Mouse (Mus musculus): ENCODE measurements around the gene D7Ertd443e. TPM values are rescaled to one million over a fixed set of nuclear protein-coding genes. Genes with fewer than 3 reads are reported as not detected.

D7Ertd443e gene
- total and polyA plus RNA-seq, 2 experiments from 2014 or later = 0.30 to 0.57 TPM

DNA sequence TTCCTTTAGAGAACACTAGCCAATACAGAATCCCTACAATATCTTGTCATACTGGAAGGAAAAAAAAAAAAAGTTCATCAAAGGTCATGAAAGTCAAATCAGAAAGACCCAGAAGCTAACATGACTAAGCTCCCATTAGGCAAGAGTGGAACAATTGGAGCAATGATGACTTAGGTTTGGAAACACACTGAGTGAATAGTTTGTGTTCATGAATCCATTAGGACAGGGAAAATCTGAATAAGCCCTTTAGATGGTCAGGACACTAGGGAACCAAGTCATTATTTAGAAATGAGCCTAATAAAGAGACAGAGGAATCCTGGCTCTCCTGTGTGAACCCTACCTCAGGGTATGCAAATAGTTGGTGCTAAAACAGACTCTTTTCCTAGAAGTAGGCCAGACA lies 148.7 kb downstream of the D7Ertd443e start:
- H3K4me3 ChIP-seq (ENCODE audit: low read depth, low read length) = no peak overlapping the region
- H3K4me2 ChIP-seq (ENCODE audit: low read depth, low read length) = no peak overlapping the region
- TF ChIP-seq CTCF (IDR thresholded peaks at IDR 0.05; ENCODE audit: low read depth) = no peak
- no peak for TF ChIP-seq EP300 (IDR thresholded peaks at IDR 0.05; ENCODE audit: low read depth)
- H3K9me3 ChIP-seq (replicated peaks; ENCODE audit: control insufficient read depth, low read length) = no peaks in the 10 kb centered on the region
- H3K27ac ChIP-seq (ENCODE audit: low read depth) = no peak overlapping the region
- no peaks in the 10 kb centered on the region for H3K36me3 ChIP-seq (replicated peaks; ENCODE audit: control insufficient read depth, insufficient read depth, low read length)
- ATAC-seq (ENCODE audit: insufficient read depth, low read depth) = no peak
- no peak overlapping the region for H3K9ac ChIP-seq (replicated peaks; ENCODE audit: low read depth, low read length)
- H3K4me1 ChIP-seq (ENCODE audit: control insufficient read depth, insufficient read depth) = no peaks in the 10 kb centered on the region
- no peak for DNase-seq (ENCODE audit: low spot score)
- H3K27me3 ChIP-seq (ENCODE audit: control insufficient read depth, insufficient read depth, low read length) = no peaks in the 10 kb centered on the region

- ATAC-seq (ENCODE audit: insufficient read depth, low read depth) = no peak
- Histone ChIP-seq H3K9ac (replicated peaks; ENCODE audit: low read depth, low read length) (no peak overlapping the region), H3K27me3 (ENCODE audit: control insufficient read depth, insufficient read depth, low read length) (no peaks in the 10 kb centered on the region), H3K4me3 (ENCODE audit: low read depth, low read length) (no peak overlapping the region), H3K4me2 (ENCODE audit: low read depth, low read length) (no peak overlapping the region), H3K36me3 (replicated peaks; ENCODE audit: control insufficient read depth, insufficient read depth, low read length) (no peaks in the 10 kb centered on the region), H3K4me1 (ENCODE audit: control insufficient read depth, insufficient read depth) (no peaks in the 10 kb centered on the region), H3K27ac (ENCODE audit: low read depth) (no peak overlapping the region), H3K9me3 (replicated peaks; ENCODE audit: control insufficient read depth, low read length) (no peaks in the 10 kb centered on the region)
- 61% methylated on average over 2 of the region's 2 CpGs for WGBS
- DNase-seq (ENCODE audit: low spot score) = no peak
- TF ChIP-seq CTCF (IDR thresholded peaks at IDR 0.05; ENCODE audit: low read depth) (no peak), EP300 (IDR thresholded peaks at IDR 0.05; ENCODE audit: low read depth) (no peak)
These were observed 149.9 kb downstream of the D7Ertd443e start for GRCm38 (mm10) chr7:134235552-134235951.

DNA sequence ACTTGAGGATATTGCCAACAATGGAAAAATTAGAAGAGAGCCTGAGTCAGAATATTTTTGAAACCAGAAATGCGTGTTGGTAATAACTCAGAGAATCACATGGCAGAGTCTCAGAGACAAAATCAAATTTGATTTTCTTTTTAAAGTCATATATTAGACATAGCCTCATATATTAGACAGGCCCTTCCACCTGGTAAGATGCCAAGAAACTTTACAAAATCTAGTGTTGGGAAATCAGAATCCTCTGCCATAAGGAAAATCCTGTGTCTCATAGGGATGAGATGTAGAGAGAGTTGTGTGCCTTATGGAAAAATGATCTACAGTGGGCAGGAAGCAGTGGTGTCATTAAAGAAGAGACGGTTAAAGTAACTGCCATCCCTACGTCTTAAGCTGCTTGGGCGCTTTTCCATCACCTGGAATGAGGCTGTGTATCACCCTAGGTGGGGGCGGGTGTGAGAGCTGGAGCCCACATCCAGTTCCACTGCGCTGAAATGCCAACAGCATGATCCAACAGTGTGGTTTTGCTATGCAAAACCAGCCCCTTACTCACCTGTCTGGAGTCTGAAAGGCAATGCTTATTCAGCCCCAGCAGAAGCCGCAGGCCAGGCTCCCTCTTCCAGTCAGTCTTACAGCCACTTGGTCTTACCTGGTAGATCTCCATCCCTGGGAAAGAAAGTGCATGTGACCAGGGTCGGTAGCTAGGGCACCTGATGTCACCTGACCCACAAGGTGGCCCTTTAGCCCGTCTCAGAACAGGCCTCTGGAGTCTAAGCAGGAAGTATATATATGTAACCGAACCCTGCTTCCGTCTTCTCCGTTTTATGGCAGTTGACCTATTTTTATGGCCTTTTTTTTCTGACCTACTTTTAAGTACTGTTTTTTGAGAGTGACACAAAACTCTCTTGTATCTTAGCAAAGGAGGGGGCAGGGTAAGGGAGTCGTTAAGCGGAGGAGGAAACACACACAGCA lies 153.8 kb downstream of the D7Ertd443e start, which contains the start of gene Adam12:
Gene Adam12 (minus strand): TSS at position 769 of the 969 bp plus-strand sequence.
- Histone ChIP-seq H3K4me1 (ENCODE audit: control insufficient read depth, insufficient read depth) (peaks cover 6% of the 10 kb centered on the region; the same call in 1 of the 2 replicates), H3K9ac (replicated peaks; ENCODE audit: low read depth, low read length) (no peak within 1 kb of the TSS), H3K36me3 (replicated peaks; ENCODE audit: control insufficient read depth, insufficient read depth, low read length) (no peaks in the 10 kb centered on the region), H3K9me3 (replicated peaks; ENCODE audit: control insufficient read depth, low read length) (no peaks in the 10 kb centered on the region), H3K4me3 (ENCODE audit: low read depth, low read length) (no peak within 1 kb of the TSS), H3K27ac (ENCODE audit: low read depth) (no peak within 1 kb of the TSS), H3K27me3 (ENCODE audit: control insufficient read depth, insufficient read depth, low read length) (no peaks in the 10 kb centered on the region), H3K4me2 (ENCODE audit: low read depth, low read length) (no peak within 1 kb of the TSS)
- TF ChIP-seq CTCF (IDR thresholded peaks at IDR 0.05; ENCODE audit: low read depth) = no peak
- no peak for TF ChIP-seq EP300 (IDR thresholded peaks at IDR 0.05; ENCODE audit: low read depth)
- 73% methylated on average over 14 of the region's 14 CpGs for WGBS
- DNase-seq (ENCODE audit: low spot score) (no peak), ATAC-seq (ENCODE audit: insufficient read depth, low read depth) (no peak)

DNA sequence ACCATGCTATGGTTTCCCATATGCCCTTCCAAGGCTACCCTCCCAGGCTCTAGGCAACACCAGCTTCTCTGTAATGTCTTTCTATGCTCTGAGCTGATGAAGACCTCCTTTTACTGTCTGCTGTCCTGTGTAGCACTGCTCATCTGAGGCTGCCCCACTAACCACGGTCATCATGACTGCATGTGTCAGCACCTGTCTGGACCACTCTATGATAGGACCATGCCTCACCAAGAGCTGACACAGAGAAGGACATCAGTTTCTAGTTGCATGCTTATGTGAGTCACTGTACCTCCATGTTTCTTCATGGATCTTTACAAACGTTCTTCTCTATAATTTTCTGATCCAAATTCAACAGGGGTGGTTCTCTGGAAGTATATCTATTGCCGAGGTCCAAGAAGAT lies 154.8 kb downstream of the D7Ertd443e start:
- no peak overlapping the region for H3K4me2 ChIP-seq (ENCODE audit: low read depth, low read length)
- no peaks in the 10 kb centered on the region for H3K36me3 ChIP-seq (replicated peaks; ENCODE audit: control insufficient read depth, insufficient read depth, low read length)
- H3K9ac ChIP-seq (replicated peaks; ENCODE audit: low read depth, low read length) = no peak overlapping the region
- H3K4me3 ChIP-seq (ENCODE audit: low read depth, low read length) = no peak overlapping the region
- H3K4me1 ChIP-seq (ENCODE audit: control insufficient read depth, insufficient read depth) = peaks cover 6% of the 10 kb centered on the region; the same call in 1 of the 2 replicates
- DNase-seq (ENCODE audit: low spot score) = no peak
- no peak overlapping the region for H3K27ac ChIP-seq (ENCODE audit: low read depth)
- no peaks in the 10 kb centered on the region for H3K9me3 ChIP-seq (replicated peaks; ENCODE audit: control insufficient read depth, low read length)
- 77% methylated on average over 3 of the region's 3 CpGs for WGBS
- no peak for TF ChIP-seq EP300 (IDR thresholded peaks at IDR 0.05; ENCODE audit: low read depth)
- TF ChIP-seq CTCF (IDR thresholded peaks at IDR 0.05; ENCODE audit: low read depth) = no peak
- peaks cover 8% of the 10 kb centered on the region; the same call in 1 of the 2 replicates for H3K27me3 ChIP-seq (ENCODE audit: control insufficient read depth, insufficient read depth, low read length)
- no peak for ATAC-seq (ENCODE audit: insufficient read depth, low read depth)

DNA sequence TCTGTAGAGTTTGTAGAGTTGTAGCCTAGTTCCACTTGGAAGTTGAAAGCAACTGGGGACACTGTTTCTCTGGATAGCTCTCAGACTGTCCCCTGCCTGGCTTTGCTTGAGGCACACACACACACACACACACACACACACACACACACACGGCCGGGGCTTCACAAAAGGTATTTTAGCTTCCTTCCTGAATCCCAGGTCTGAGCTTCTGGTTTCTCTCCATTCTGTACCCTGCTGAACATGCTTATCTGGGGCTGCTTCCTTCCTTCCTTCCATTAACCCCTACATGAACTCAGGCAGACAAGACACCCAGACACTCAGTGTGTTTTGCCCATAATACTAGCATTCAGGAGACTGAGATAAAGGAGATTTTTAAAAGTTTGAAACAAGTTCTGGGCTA lies 155.6 kb downstream of the D7Ertd443e start:
- WGBS = 52% methylated on average over 2 of the region's 2 CpGs
- Histone ChIP-seq H3K4me2 (ENCODE audit: low read depth, low read length) (no peak overlapping the region), H3K4me1 (ENCODE audit: control insufficient read depth, insufficient read depth) (peaks cover 6% of the 10 kb centered on the region; the same call in 1 of the 2 replicates), H3K27ac (ENCODE audit: low read depth) (no peak overlapping the region), H3K9me3 (replicated peaks; ENCODE audit: control insufficient read depth, low read length) (no peaks in the 10 kb centered on the region), H3K9ac (replicated peaks; ENCODE audit: low read depth, low read length) (no peak overlapping the region), H3K27me3 (ENCODE audit: control insufficient read depth, insufficient read depth, low read length) (peaks cover 14% of the 10 kb centered on the region), H3K4me3 (ENCODE audit: low read depth, low read length) (no peak overlapping the region), H3K36me3 (replicated peaks; ENCODE audit: control insufficient read depth, insufficient read depth, low read length) (no peaks in the 10 kb centered on the region)
- ATAC-seq (ENCODE audit: insufficient read depth, low read depth) = no peak
- no peak for TF ChIP-seq CTCF (IDR thresholded peaks at IDR 0.05; ENCODE audit: low read depth)
- no peak for TF ChIP-seq EP300 (IDR thresholded peaks at IDR 0.05; ENCODE audit: low read depth)
- DNase-seq (ENCODE audit: low spot score) = no peak

Data from heart, postnatal 0 days (tissue).